Mouse (Mus musculus) midbrain, embryonic 13.5 days (tissue): ENCODE results near the gene Spg7. TPM values are rescaled to one million over a fixed set of nuclear protein-coding genes. Genes with fewer than 3 reads are reported as not detected.
"Not testable (repeated sequence)": the region's sequence is repeated elsewhere in the genome, so short reads cannot be mapped to it uniquely, and the experiment has no call there.

Source experiments
- ATAC-seq: fragments of 200-750 bp; cut with Nextera tagmentation; 2 replicates; pipeline ENCODE4 v1.8.0; 2017; ENCODE audit warnings: mild to moderate bottlenecking, moderate TSS enrichment, moderate library complexity
- H3K27ac ChIP-seq: fragments of 300-500 bp; sonication (generic); 2 replicates; pipeline ENCODE4 v1.5.1; 2015; ENCODE audit warnings: inconsistent platforms, mild to moderate bottlenecking, moderate library complexity
- H3K27me3 ChIP-seq: fragments of 300-500 bp; sonication (generic); 2 replicates; pipeline ENCODE4 v1.6.1; 2015; ENCODE audit warnings: mild to moderate bottlenecking, inconsistent platforms
- H3K36me3 ChIP-seq: fragments of 300-500 bp; sonication (generic); 2 replicates; pipeline ENCODE4 v1.6.1; 2015; ENCODE audit warnings: mild to moderate bottlenecking, inconsistent platforms
- H3K4me1 ChIP-seq: fragments of 300-500 bp; sonication (generic); replicated peaks from 2 replicates; pipeline ENCODE4 v1.6.1; 2015; ENCODE audit warnings: inconsistent platforms
- H3K4me2 ChIP-seq: fragments of 300-500 bp; sonication (generic); replicated peaks from 2 replicates; pipeline ENCODE4 v1.6.1; 2015; ENCODE audit warnings: moderate library complexity, mild to moderate bottlenecking, inconsistent platforms
- H3K4me3 ChIP-seq: fragments of 300-500 bp; sonication (generic); replicated peaks from 2 replicates; pipeline ENCODE4 v1.5.1; 2015; ENCODE audit warnings: mild to moderate bottlenecking, inconsistent platforms
- H3K9ac ChIP-seq: fragments of 300-500 bp; sonication (generic); replicated peaks from 2 replicates; pipeline ENCODE4 v1.6.1; 2015; ENCODE audit warnings: mild to moderate bottlenecking, inconsistent platforms
- H3K9me3 ChIP-seq: fragments of 300-500 bp; sonication (generic); 2 replicates; pipeline ENCODE4 v1.6.1; 2016; ENCODE audit warnings: mild to moderate bottlenecking, inconsistent platforms
- WGBS: fragments of 180-500 bp; shearing (Covaris S2); methylation state at CpG from one replicate; pipeline ENCODE4 v1.1.7; 2015; 5-methylcytosine and 5-hydroxymethylcytosine counted together
- polyA plus RNA-seq: library from polyadenylated mRNA; unstranded; fragments of >200 nt; fragmentation: Nextera tagmentation; extraction: Ambion mirVana; gene quantifications from 2 replicates; pipeline ENCODE4 v1.2.1, GENCODE M21; 2015

Spg7 gene
- polyA plus RNA-seq: 52.0 and 52.2 TPM in 2 replicates

- H3K9ac ChIP-seq: no peak within 1 kb of the TSS
Measured at GRCm38 (mm10) chr8:123062721-123063120, at the start of gene Spg7. Gene Spg7, plus strand, starts transcription at chr8:123062942.

GRCm38 (mm10) chr8:123014429-123014828, 48.3 kb upstream of the Spg7 start:
- no peaks in the 10 kb centered on the region for H3K36me3 ChIP-seq
- H3K27ac ChIP-seq: no peak overlapping the region
- no peak overlapping the region for H3K4me3 ChIP-seq
- H3K4me2 ChIP-seq: no peak overlapping the region
- no peak for ATAC-seq
- H3K4me1 ChIP-seq: peaks cover 17% of the 10 kb centered on the region
- no peaks in the 10 kb centered on the region for H3K9me3 ChIP-seq
- H3K27me3 ChIP-seq: no peaks in the 10 kb centered on the region
- no peak overlapping the region for H3K9ac ChIP-seq
- WGBS: 88% methylated on average over 7 of the region's 7 CpGs

More at GRCm38 (mm10) chr8:123062721-123063120, at the start of gene Spg7:
- 69% methylated on average over 7 of the region's 7 CpGs for WGBS
- Histone ChIP-seq H3K27me3 (no peaks in the 10 kb centered on the region), H3K9me3 (no peaks in the 10 kb centered on the region), H3K4me1 (peaks cover 29% of the 10 kb centered on the region), H3K4me3 (no peak within 1 kb of the TSS), H3K4me2 (no peak within 1 kb of the TSS), H3K36me3 (0 out of 2 replicates have a peak, but pooled peaks cover 1% of the 10 kb centered on the region), H3K27ac (no peak within 1 kb of the TSS)
- no peak for ATAC-seq

- no peaks in the 10 kb centered on the region for H3K27me3 ChIP-seq
- no peaks in the 10 kb centered on the region for H3K9me3 ChIP-seq
- 88% methylated on average over 3 of the region's 3 CpGs for WGBS
- H3K27ac ChIP-seq: no peak overlapping the region
- no peak overlapping the region for H3K4me3 ChIP-seq
- H3K4me2 ChIP-seq: no peak overlapping the region
- H3K9ac ChIP-seq: no peak overlapping the region
- H3K4me1 ChIP-seq: peaks cover 19% of the 10 kb centered on the region
- no peak for ATAC-seq
- no peaks in the 10 kb centered on the region for H3K36me3 ChIP-seq
Measured at GRCm38 (mm10) chr8:123015074-123015473, 47.7 kb upstream of the Spg7 start.

- Histone ChIP-seq H3K36me3 (no peaks in the 10 kb centered on the region), H3K27me3 (no peaks in the 10 kb centered on the region), H3K4me2 (no peak overlapping the region), H3K4me3 (no peak overlapping the region), H3K9ac (no peak overlapping the region), H3K4me1 (peaks cover 20% of the 10 kb centered on the region), H3K27ac (no peak overlapping the region), H3K9me3 (no peaks in the 10 kb centered on the region)
- ATAC-seq: no peak
- 96% methylated on average over 4 of the region's 4 CpGs for WGBS
Measured at GRCm38 (mm10) chr8:123017143-123017542, 45.6 kb upstream of the Spg7 start.

GRCm38 (mm10) chr8:123018484-123019164, 44.1 kb upstream of the Spg7 start:
- H3K36me3 ChIP-seq: no peaks in the 10 kb centered on the region
- H3K27me3 ChIP-seq: no peaks in the 10 kb centered on the region
- no peak overlapping the region for H3K4me2 ChIP-seq
- no peaks in the 10 kb centered on the region for H3K9me3 ChIP-seq
- H3K4me1 ChIP-seq: peaks cover 20% of the 10 kb centered on the region
- 77% methylated on average over 4 of the region's 4 CpGs for WGBS
- H3K9ac ChIP-seq: no peak overlapping the region
- H3K4me3 ChIP-seq: no peak overlapping the region
- ATAC-seq: no peak
- peak overlapping the region; percentile 2; the same call in 1 of the 2 replicates for H3K27ac ChIP-seq

GRCm38 (mm10) chr8:123020084-123020483, 42.7 kb upstream of the Spg7 start:
- ATAC-seq: no peak

GRCm38 (mm10) chr8:123020859-123021258, 41.9 kb upstream of the Spg7 start:
- H3K4me1 ChIP-seq: peaks cover 20% of the 10 kb centered on the region
- no peak overlapping the region for H3K9ac ChIP-seq
- no peaks in the 10 kb centered on the region for H3K36me3 ChIP-seq
- no peak overlapping the region for H3K4me2 ChIP-seq
- no peak overlapping the region for H3K4me3 ChIP-seq
- no peaks in the 10 kb centered on the region for H3K9me3 ChIP-seq
- no peak overlapping the region for H3K27ac ChIP-seq
- ATAC-seq: no peak
- WGBS: 87% methylated on average over 2 of the region's 2 CpGs
- H3K27me3 ChIP-seq: no peaks in the 10 kb centered on the region

More at GRCm38 (mm10) chr8:123020084-123020483, 42.7 kb upstream of the Spg7 start:
- Histone ChIP-seq H3K4me3 (no peak overlapping the region), H3K4me2 (no peak overlapping the region), H3K36me3 (no peaks in the 10 kb centered on the region), H3K9me3 (no peaks in the 10 kb centered on the region), H3K4me1 (peaks cover 20% of the 10 kb centered on the region), H3K9ac (no peak overlapping the region), H3K27me3 (no peaks in the 10 kb centered on the region), H3K27ac (no peak overlapping the region)
- WGBS: 85% methylated on average over 2 of the region's 2 CpGs

- H3K9me3 ChIP-seq: no peaks in the 10 kb centered on the region
- no peak overlapping the region for H3K9ac ChIP-seq
- no peak overlapping the region for H3K4me3 ChIP-seq
- WGBS: 50% methylated on average over 1 of the region's 1 CpGs
- H3K4me2 ChIP-seq: no peak overlapping the region
- no peak for ATAC-seq
- peaks cover 20% of the 10 kb centered on the region for H3K4me1 ChIP-seq
- no peaks in the 10 kb centered on the region for H3K27me3 ChIP-seq
- no peak overlapping the region for H3K27ac ChIP-seq
- H3K36me3 ChIP-seq: no peaks in the 10 kb centered on the region
Measured at GRCm38 (mm10) chr8:123021259-123021658, 41.5 kb upstream of the Spg7 start.

GRCm38 (mm10) chr8:123022727-123023126, 40.0 kb upstream of the Spg7 start:
- no peak overlapping the region for H3K9ac ChIP-seq
- 85% methylated on average over 3 of the region's 3 CpGs for WGBS
- H3K27ac ChIP-seq: no peak overlapping the region
- H3K27me3 ChIP-seq: no peaks in the 10 kb centered on the region
- H3K9me3 ChIP-seq: no peaks in the 10 kb centered on the region
- no peaks in the 10 kb centered on the region for H3K36me3 ChIP-seq
- H3K4me3 ChIP-seq: no peak overlapping the region
- no peak overlapping the region for H3K4me2 ChIP-seq
- peaks cover 23% of the 10 kb centered on the region for H3K4me1 ChIP-seq
- ATAC-seq: no peak

GRCm38 (mm10) chr8:123024226-123024625, 38.5 kb upstream of the Spg7 start:
- no peak for ATAC-seq
- Histone ChIP-seq H3K36me3 (no peaks in the 10 kb centered on the region), H3K4me3 (no peak overlapping the region), H3K4me1 (peaks cover 9% of the 10 kb centered on the region; the same call in 1 of the 2 replicates), H3K27me3 (no peaks in the 10 kb centered on the region), H3K4me2 (no peak overlapping the region), H3K9ac (no peak overlapping the region), H3K27ac (no peak overlapping the region), H3K9me3 (no peaks in the 10 kb centered on the region)
- whole genome bisulfite sequencing: 94% methylated on average over 2 of the region's 2 CpGs

- 92% methylated on average over 3 of the region's 3 CpGs for WGBS
- no peak overlapping the region for H3K4me3 ChIP-seq
Measured at GRCm38 (mm10) chr8:123025951-123026351, 36.8 kb upstream of the Spg7 start.

GRCm38 (mm10) chr8:123027786-123028185, 35.0 kb upstream of the Spg7 start:
- 93% methylated on average over 8 of the region's 8 CpGs for WGBS
- peaks cover 16% of the 10 kb centered on the region for H3K4me1 ChIP-seq
- H3K36me3 ChIP-seq: no peaks in the 10 kb centered on the region
- H3K27ac ChIP-seq: no peak overlapping the region
- no peak for ATAC-seq
- no peak overlapping the region for H3K4me3 ChIP-seq
- H3K27me3 ChIP-seq: no peaks in the 10 kb centered on the region
- H3K9me3 ChIP-seq: no peaks in the 10 kb centered on the region
- no peak overlapping the region for H3K9ac ChIP-seq
- H3K4me2 ChIP-seq: no peak overlapping the region

More at GRCm38 (mm10) chr8:123025951-123026351, 36.8 kb upstream of the Spg7 start:
- Histone ChIP-seq H3K4me1 (0 out of 2 replicates have a peak, but pooled peaks cover 3% of the 10 kb centered on the region), H3K36me3 (no peaks in the 10 kb centered on the region), H3K27me3 (no peaks in the 10 kb centered on the region), H3K4me2 (no peak overlapping the region), H3K27ac (no peak overlapping the region), H3K9ac (no peak overlapping the region), H3K9me3 (no peaks in the 10 kb centered on the region)
- ATAC-seq: no peak

GRCm38 (mm10) chr8:123030091-123030490, 32.7 kb upstream of the Spg7 start:
- not testable (repeated sequence) for H3K36me3 ChIP-seq, H3K4me3 ChIP-seq, H3K9ac ChIP-seq, H3K27me3 ChIP-seq, H3K27ac ChIP-seq, H3K4me2 ChIP-seq, ATAC-seq, H3K9me3 ChIP-seq
- 84% methylated on average over 5 of the region's 5 CpGs for WGBS
- H3K4me1 ChIP-seq: peaks cover 33% of the 10 kb centered on the region
